Mouse (Mus musculus): Measurements from ENCODE around the gene Tnxb. TPM values are rescaled to one million over a fixed set of nuclear protein-coding genes. Genes with fewer than 3 reads are reported as not detected.

The Tnxb gene
- polyA plus RNA-seq, 1 experiment from 2014 or later, result 1.9 TPM

DNA sequence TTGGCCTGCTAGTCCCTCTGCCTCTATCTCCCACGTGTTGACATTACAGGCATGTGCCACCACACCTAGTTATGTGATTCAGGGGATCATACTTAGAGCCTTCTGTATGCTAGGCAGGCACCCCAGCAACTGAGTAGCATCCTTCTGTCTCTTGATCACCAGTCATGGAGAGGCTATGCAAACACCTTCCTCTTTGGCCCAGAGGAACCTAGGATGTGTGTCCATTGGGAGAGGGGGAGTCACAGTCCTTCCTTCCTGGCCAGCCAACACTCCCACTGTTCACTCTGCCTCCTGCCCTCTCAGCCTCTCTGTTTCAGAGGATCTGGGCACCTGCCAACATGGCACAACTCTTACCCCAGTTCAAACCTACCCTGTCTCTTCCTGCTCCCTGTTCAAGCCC is 6.8 kb upstream of the Tnxb start:
- 22% methylated on average over 1 of the region's 1 CpGs for WGBS
- Histone ChIP-seq H3K9ac (ENCODE audit: low read length) (no peak overlapping the region), H3K36me3 (ENCODE audit: control insufficient read depth, insufficient read depth, low read length) (no peaks in the 10 kb centered on the region), H3K4me1 (replicated peaks; ENCODE audit: control insufficient read depth, insufficient read depth) (no peaks in the 10 kb centered on the region), H3K27me3 (ENCODE audit: control insufficient read depth, insufficient read depth, low read length) (peaks cover 2% of the 10 kb centered on the region; the same call in 1 of the 2 replicates), H3K9me3 (ENCODE audit: control insufficient read depth, low read length) (no peaks in the 10 kb centered on the region), H3K4me3 (ENCODE audit: low read depth, low read length) (no peak overlapping the region), H3K27ac (replicated peaks) (no peak overlapping the region), H3K4me2 (replicated peaks; ENCODE audit: low read depth) (no peak overlapping the region)
- no peak for TF ChIP-seq EP300 (optimal IDR thresholded peaks at IDR 0.05)
- DNase-seq (ENCODE audit: low spot score), result no peak
- no peak for ATAC-seq (ENCODE audit: low FRiP score, low TSS enrichment)

DNA sequence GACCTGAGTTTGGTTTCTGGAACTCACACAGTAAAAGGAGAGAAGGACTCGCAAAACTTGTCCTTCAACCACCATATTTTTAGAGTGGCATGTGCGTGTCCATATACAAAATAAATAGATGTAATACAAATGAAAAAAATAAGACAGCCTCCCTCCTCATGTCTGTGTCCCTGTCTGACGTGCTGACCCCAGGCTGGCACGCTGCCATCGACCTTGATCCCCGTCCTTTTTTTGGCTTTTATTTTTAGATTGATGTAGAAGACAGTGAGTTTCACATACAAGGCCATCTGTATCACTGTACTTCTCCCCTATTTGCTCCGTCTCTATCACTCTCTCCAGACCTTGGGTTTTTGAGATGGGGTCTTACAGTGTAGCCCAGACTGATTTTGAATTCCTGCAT is 5.9 kb upstream of the Tnxb start:
- Histone ChIP-seq H3K27me3 (ENCODE audit: control insufficient read depth, insufficient read depth, low read length) (no peaks in the 10 kb centered on the region), H3K36me3 (ENCODE audit: control insufficient read depth, insufficient read depth, low read length) (no peaks in the 10 kb centered on the region), H3K9ac (ENCODE audit: low read length) (no peak overlapping the region), H3K9me3 (ENCODE audit: control insufficient read depth, low read length) (no peaks in the 10 kb centered on the region), H3K4me3 (ENCODE audit: low read depth, low read length) (no peak overlapping the region), H3K27ac (replicated peaks) (no peak overlapping the region), H3K4me1 (replicated peaks; ENCODE audit: control insufficient read depth, insufficient read depth) (no peaks in the 10 kb centered on the region), H3K4me2 (replicated peaks; ENCODE audit: low read depth) (no peak overlapping the region)
- DNase-seq (ENCODE audit: low spot score) (no peak), ATAC-seq (ENCODE audit: low FRiP score, low TSS enrichment) (no peak)
- 61% methylated on average over 7 of the region's 7 CpGs for WGBS
- no peak for TF ChIP-seq EP300 (optimal IDR thresholded peaks at IDR 0.05)
- no peak for TF ChIP-seq CTCF (IDR thresholded peaks at IDR 0.05; ENCODE audit: low read depth)

DNA sequence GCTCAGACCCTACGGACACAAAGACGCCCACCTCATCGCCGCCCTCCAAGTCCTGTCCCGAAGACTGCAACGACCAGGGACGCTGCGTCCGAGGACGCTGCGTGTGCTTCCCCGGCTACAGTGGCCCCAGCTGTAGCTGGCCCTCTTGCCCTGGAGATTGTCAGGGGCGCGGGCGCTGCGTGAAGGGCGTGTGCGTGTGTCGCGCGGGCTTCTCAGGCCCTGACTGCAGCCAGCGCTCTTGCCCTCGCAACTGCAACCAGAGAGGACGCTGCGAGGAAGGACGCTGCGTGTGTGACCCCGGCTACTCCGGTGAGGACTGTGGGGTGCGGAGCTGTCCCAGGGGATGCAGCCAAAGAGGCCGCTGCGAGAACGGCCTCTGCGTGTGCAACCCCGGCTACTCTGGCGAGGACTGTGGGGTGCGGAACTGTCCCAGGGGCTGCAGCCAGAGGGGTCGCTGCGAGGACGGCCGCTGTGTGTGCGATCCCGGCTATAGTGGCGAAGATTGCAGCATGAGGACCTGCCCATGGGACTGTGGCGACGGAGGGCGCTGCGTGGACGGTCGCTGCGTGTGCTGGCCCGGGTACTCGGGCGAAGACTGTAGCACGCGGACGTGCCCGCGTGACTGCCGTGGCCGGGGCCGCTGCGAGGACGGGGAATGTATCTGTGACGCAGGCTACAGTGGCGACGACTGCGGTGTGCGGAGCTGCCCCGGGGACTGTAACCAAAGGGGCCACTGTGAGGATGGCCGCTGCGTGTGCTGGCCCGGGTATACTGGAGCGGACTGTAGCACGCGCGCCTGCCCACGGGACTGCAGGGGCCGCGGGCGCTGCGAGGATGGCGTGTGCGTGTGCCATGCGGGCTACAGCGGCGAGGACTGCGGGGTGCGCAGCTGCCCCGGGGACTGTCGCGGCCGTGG is 1.1 kb downstream of the Tnxb start:
- H3K27me3 ChIP-seq (ENCODE audit: control insufficient read depth, insufficient read depth, low read length), result peaks cover 9% of the 10 kb centered on the region; the same call in 1 of the 2 replicates
- H3K4me3 ChIP-seq (ENCODE audit: low read depth, low read length), result 0 out of 2 replicates have a peak overlapping the region, but pooled peaks have one; percentile 4
- H3K9ac ChIP-seq (ENCODE audit: low read length), result peak overlapping the region; percentile 27
- H3K36me3 ChIP-seq (ENCODE audit: control insufficient read depth, insufficient read depth, low read length), result no peaks in the 10 kb centered on the region
- TF ChIP-seq CTCF (IDR thresholded peaks at IDR 0.05; ENCODE audit: low read depth) (peak; percentile 46), EP300 (optimal IDR thresholded peaks at IDR 0.05) (no peak)
- WGBS, result 20% methylated on average over 89 of the region's 93 CpGs
- peaks cover 3% of the 10 kb centered on the region; the same call in 1 of the 2 replicates for H3K4me1 ChIP-seq (replicated peaks; ENCODE audit: control insufficient read depth, insufficient read depth)
- H3K27ac ChIP-seq (replicated peaks), result no peak overlapping the region
- no peaks in the 10 kb centered on the region for H3K9me3 ChIP-seq (ENCODE audit: control insufficient read depth, low read length)
- DNase-seq (ENCODE audit: low spot score) (no peak), ATAC-seq (ENCODE audit: low FRiP score, low TSS enrichment) (peak; percentile 1; the same call in 1 of the 2 replicates)
- peak overlapping the region; percentile 37 for H3K4me2 ChIP-seq (replicated peaks; ENCODE audit: low read depth)

DNA sequence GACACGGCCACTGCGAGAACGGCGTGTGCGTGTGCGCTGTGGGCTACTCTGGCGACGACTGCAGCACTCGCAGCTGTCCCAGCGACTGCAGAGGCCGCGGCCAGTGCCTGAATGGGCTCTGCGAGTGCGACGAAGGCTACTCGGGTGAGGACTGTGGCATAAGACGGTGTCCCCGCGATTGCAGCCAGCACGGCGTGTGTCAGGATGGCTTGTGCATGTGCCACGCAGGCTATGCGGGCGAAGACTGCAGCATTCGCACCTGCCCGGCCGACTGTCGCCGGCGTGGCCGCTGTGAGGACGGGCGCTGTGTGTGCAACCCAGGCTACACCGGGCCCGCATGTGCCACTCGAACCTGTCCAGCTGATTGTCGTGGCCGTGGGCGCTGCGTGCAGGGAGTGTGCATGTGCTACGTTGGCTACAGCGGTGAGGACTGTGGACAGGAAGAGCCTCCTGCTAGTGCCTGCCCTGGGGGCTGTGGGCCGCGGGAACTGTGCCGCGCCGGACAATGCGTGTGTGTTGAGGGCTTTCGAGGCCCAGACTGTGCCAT is 2.0 kb downstream of the Tnxb start:
- H3K4me2 ChIP-seq (replicated peaks; ENCODE audit: low read depth), result no peak overlapping the region
- H3K4me1 ChIP-seq (replicated peaks; ENCODE audit: control insufficient read depth, insufficient read depth), result peaks cover 3% of the 10 kb centered on the region; the same call in 1 of the 2 replicates
- H3K27me3 ChIP-seq (ENCODE audit: control insufficient read depth, insufficient read depth, low read length), result peaks cover 9% of the 10 kb centered on the region; the same call in 1 of the 2 replicates
- no peak overlapping the region for H3K4me3 ChIP-seq (ENCODE audit: low read depth, low read length)
- H3K9ac ChIP-seq (ENCODE audit: low read length), result no peak overlapping the region
- no peak for DNase-seq (ENCODE audit: low spot score)
- H3K36me3 ChIP-seq (ENCODE audit: control insufficient read depth, insufficient read depth, low read length), result no peaks in the 10 kb centered on the region
- 48% methylated on average over 49 of the region's 49 CpGs for WGBS
- TF ChIP-seq CTCF (IDR thresholded peaks at IDR 0.05; ENCODE audit: low read depth), result no peak
- TF ChIP-seq EP300 (optimal IDR thresholded peaks at IDR 0.05), result no peak
- no peak for ATAC-seq (ENCODE audit: low FRiP score, low TSS enrichment)
- no peak overlapping the region for H3K27ac ChIP-seq (replicated peaks)
- H3K9me3 ChIP-seq (ENCODE audit: control insufficient read depth, low read length), result no peaks in the 10 kb centered on the region

DNA sequence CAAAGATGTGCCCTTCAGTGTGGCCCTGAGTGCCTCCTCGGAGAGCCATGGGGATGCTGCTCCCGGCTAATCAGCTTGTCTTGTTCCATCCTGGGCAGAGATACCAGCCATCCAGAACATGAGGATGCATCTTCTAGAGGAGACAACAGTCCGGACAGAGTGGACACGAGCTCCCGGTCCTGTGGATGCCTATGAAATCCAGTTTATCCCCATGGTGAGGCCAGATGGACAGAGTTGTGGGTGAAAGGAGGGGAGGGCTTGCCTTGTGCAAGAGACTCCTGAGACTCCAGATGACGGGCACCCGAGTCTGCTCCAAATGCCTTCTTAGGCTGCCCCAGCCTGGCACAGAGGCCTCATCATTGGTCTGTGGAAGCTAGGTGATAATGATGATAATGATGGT is 2.8 kb downstream of the Tnxb start:
- TF ChIP-seq EP300 (optimal IDR thresholded peaks at IDR 0.05), result no peak
- TF ChIP-seq CTCF (IDR thresholded peaks at IDR 0.05; ENCODE audit: low read depth), result no peak
- H3K4me2 ChIP-seq (replicated peaks; ENCODE audit: low read depth), result no peak overlapping the region
- ATAC-seq (ENCODE audit: low FRiP score, low TSS enrichment) (no peak), DNase-seq (ENCODE audit: low spot score) (no peak)
- peaks cover 9% of the 10 kb centered on the region; the same call in 1 of the 2 replicates for H3K27me3 ChIP-seq (ENCODE audit: control insufficient read depth, insufficient read depth, low read length)
- no peak overlapping the region for H3K27ac ChIP-seq (replicated peaks)
- no peaks in the 10 kb centered on the region for H3K9me3 ChIP-seq (ENCODE audit: control insufficient read depth, low read length)
- no peak overlapping the region for H3K9ac ChIP-seq (ENCODE audit: low read length)
- H3K4me3 ChIP-seq (ENCODE audit: low read depth, low read length), result no peak overlapping the region
- H3K4me1 ChIP-seq (replicated peaks; ENCODE audit: control insufficient read depth, insufficient read depth), result peaks cover 3% of the 10 kb centered on the region; the same call in 1 of the 2 replicates
- H3K36me3 ChIP-seq (ENCODE audit: control insufficient read depth, insufficient read depth, low read length), result no peaks in the 10 kb centered on the region
- 93% methylated on average over 7 of the region's 7 CpGs for WGBS

Data from stomach, postnatal 0 days (tissue).